Mouse (Mus musculus) stomach, postnatal 0 days (tissue): ENCODE data around the gene Apom.

Experiments used
- CTCF ChIP-seq: IDR thresholded peaks from 2 replicates; pipeline ENCODE4 v1.5.1; 2016; ENCODE audit warnings: antibody characterized with exemption, low read depth, mild to moderate bottlenecking, moderate library complexity
- EP300 ChIP-seq: optimal IDR thresholded peaks from 2 replicates; pipeline ENCODE3; 2016; ENCODE audit warnings: antibody characterized with exemption

DNA sequence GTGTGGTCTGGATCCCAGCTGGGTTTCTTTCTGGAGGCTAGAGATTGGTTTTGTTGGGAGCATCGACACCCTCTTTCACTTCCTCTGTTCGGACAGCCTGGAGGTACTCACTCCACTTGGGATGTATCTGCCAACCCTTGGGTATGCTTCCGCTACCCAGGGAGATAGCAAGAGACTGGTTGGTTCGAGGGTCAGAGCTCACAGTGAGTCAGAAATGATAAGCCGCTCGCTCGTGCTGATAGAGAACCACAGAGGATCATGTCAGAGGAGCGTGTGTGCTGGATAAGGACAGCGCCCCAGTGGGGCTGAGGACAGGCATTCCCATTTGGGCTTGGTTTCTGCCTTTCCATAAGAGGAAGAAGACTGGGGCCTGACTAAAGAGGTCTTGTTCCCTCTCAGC, 52.1 kb downstream of the Apom start:
- TF ChIP-seq CTCF = peak; percentile 41; the same call in 1 of the 2 replicates
- no peak for TF ChIP-seq EP300
